Mouse (Mus musculus): ENCODE measurements around the gene Xpnpep3. TPM values are rescaled to one million over a fixed set of nuclear protein-coding genes. Genes with fewer than 3 reads are reported as not detected.
"Not testable (repeated sequence)": the region's sequence is repeated elsewhere in the genome, so short reads cannot be mapped to it uniquely, and the experiment has no call there.

Gene Xpnpep3
- polyA plus RNA-seq, 1 experiment = 6.3 TPM

- H3K36me3 ChIP-seq (ENCODE audit: control insufficient read depth, insufficient read depth) = no peaks in the 10 kb centered on the region
- H3K79me2 ChIP-seq (ENCODE audit: control insufficient read depth, insufficient read depth) = peaks cover 30% of the 10 kb centered on the region
- no peaks in the 10 kb centered on the region for H3K27me3 ChIP-seq (ENCODE audit: control insufficient read depth, insufficient read depth, insufficient read length)
- no peak within 1 kb of the TSS for H3K4me3 ChIP-seq
- no peak within 1 kb of the TSS for H3ac ChIP-seq (ENCODE audit: control insufficient read depth, insufficient read length)
- TF ChIP-seq TCF12 (IDR thresholded peaks at IDR 0.05; ENCODE audit: insufficient read depth, poor library complexity, severe bottlenecking) (no peak), MYOG (IDR thresholded peaks at IDR 0.05; ENCODE audit: control insufficient read depth in 1 of 3, insufficient read depth in 1 of 3, insufficient read length in 2 of 3, low read depth in 2 of 3) (no peak), REST (IDR thresholded peaks at IDR 0.05; ENCODE audit: insufficient read depth, insufficient read length) (no peak), POLR2A (IDR thresholded peaks at IDR 0.05; ENCODE audit: insufficient read length, low read depth) (no peak), SRF (IDR thresholded peaks at IDR 0.05; ENCODE audit: control insufficient read depth, insufficient read length, low read depth) (no peak), POLR2AphosphoS2 (IDR thresholded peaks at IDR 0.05; ENCODE audit: insufficient read length, low read depth) (no peak), MAX (IDR thresholded peaks at IDR 0.05; ENCODE audit: low read depth) (no peak), E2F4 (IDR thresholded peaks at IDR 0.05; ENCODE audit: insufficient read depth) (no peak), TCF3 (IDR thresholded peaks at IDR 0.05; ENCODE audit: insufficient read length, low read depth) (no peak), USF1 (IDR thresholded peaks at IDR 0.05; ENCODE audit: low read depth) (no peak), MYOD1 (IDR thresholded peaks at IDR 0.05; ENCODE audit: control insufficient read depth in 1 of 3, insufficient read length in 2 of 3, low read depth in 2 of 3) (no peak), CEBPB (IDR thresholded peaks at IDR 0.05; ENCODE audit: insufficient read depth, poor library complexity, severe bottlenecking) (no peak)
- H3K4me2 ChIP-seq (ENCODE audit: low read depth) = no peak within 1 kb of the TSS
These were observed 8.3 kb downstream of the Xpnpep3 start, which contains the start of gene Dnajb7 for GRCm38 (mm10) chr15:81408199-81408598. TSS of gene Dnajb7 (minus strand) at chr15:81408299.

GRCm38 (mm10) chr15:81416763-81417310 is 16.9 kb downstream of the Xpnpep3 start:
- H3K27me3 ChIP-seq (ENCODE audit: control insufficient read depth, insufficient read depth, insufficient read length); H3K4me2 ChIP-seq (ENCODE audit: low read depth); H3K79me2 ChIP-seq (ENCODE audit: control insufficient read depth, insufficient read depth); H3ac ChIP-seq (ENCODE audit: control insufficient read depth, insufficient read length); H3K4me3 ChIP-seq: not testable (repeated sequence)
- H3K36me3 ChIP-seq (ENCODE audit: control insufficient read depth, insufficient read depth) = peaks cover 16% of the 10 kb centered on the region

- Histone ChIP-seq H3ac (ENCODE audit: control insufficient read depth, insufficient read length) (no peak overlapping the region), H3K27me3 (ENCODE audit: control insufficient read depth, insufficient read depth, insufficient read length) (no peaks in the 10 kb centered on the region), H3K79me2 (ENCODE audit: control insufficient read depth, insufficient read depth) (no peaks in the 10 kb centered on the region), H3K4me3 (no peak overlapping the region), H3K4me2 (ENCODE audit: low read depth) (no peak overlapping the region), H3K36me3 (ENCODE audit: control insufficient read depth, insufficient read depth) (peaks cover 16% of the 10 kb centered on the region)
- no peak for TF ChIP-seq SRF (IDR thresholded peaks at IDR 0.05; ENCODE audit: control insufficient read depth, insufficient read length, low read depth)
- no peak for TF ChIP-seq CEBPB (IDR thresholded peaks at IDR 0.05; ENCODE audit: insufficient read depth, poor library complexity, severe bottlenecking)
- no peak for TF ChIP-seq E2F4 (IDR thresholded peaks at IDR 0.05; ENCODE audit: insufficient read depth)
- no peak for TF ChIP-seq POLR2A (IDR thresholded peaks at IDR 0.05; ENCODE audit: insufficient read length, low read depth)
- no peak for TF ChIP-seq REST (IDR thresholded peaks at IDR 0.05; ENCODE audit: insufficient read depth, insufficient read length)
- TF ChIP-seq TCF12 (IDR thresholded peaks at IDR 0.05; ENCODE audit: insufficient read depth, poor library complexity, severe bottlenecking) = no peak
- TF ChIP-seq TCF3 (IDR thresholded peaks at IDR 0.05; ENCODE audit: insufficient read length, low read depth) = no peak
- TF ChIP-seq MAX (IDR thresholded peaks at IDR 0.05; ENCODE audit: low read depth) = no peak
- TF ChIP-seq MYOD1 (IDR thresholded peaks at IDR 0.05; ENCODE audit: control insufficient read depth in 1 of 3, insufficient read length in 2 of 3, low read depth in 2 of 3) = no peak
These were observed 18.1 kb downstream of the Xpnpep3 start for GRCm38 (mm10) chr15:81418065-81418464.

- Histone ChIP-seq H3ac (ENCODE audit: control insufficient read depth, insufficient read length) (no peak overlapping the region), H3K4me3 (no peak overlapping the region), H3K36me3 (ENCODE audit: control insufficient read depth, insufficient read depth) (peaks cover 8% of the 10 kb centered on the region), H3K4me2 (ENCODE audit: low read depth) (no peak overlapping the region), H3K79me2 (ENCODE audit: control insufficient read depth, insufficient read depth) (no peaks in the 10 kb centered on the region), H3K27me3 (ENCODE audit: control insufficient read depth, insufficient read depth, insufficient read length) (no peaks in the 10 kb centered on the region)
- TF ChIP-seq TCF12 (IDR thresholded peaks at IDR 0.05; ENCODE audit: insufficient read depth, poor library complexity, severe bottlenecking) (no peak), CEBPB (IDR thresholded peaks at IDR 0.05; ENCODE audit: insufficient read depth, poor library complexity, severe bottlenecking) (no peak), POLR2AphosphoS2 (IDR thresholded peaks at IDR 0.05; ENCODE audit: insufficient read length, low read depth) (no peak), SRF (IDR thresholded peaks at IDR 0.05; ENCODE audit: control insufficient read depth, insufficient read length, low read depth) (no peak), E2F4 (IDR thresholded peaks at IDR 0.05; ENCODE audit: insufficient read depth) (no peak), USF1 (IDR thresholded peaks at IDR 0.05; ENCODE audit: low read depth) (no peak), TCF3 (IDR thresholded peaks at IDR 0.05; ENCODE audit: insufficient read length, low read depth) (no peak), POLR2A (IDR thresholded peaks at IDR 0.05; ENCODE audit: insufficient read length, low read depth) (no peak), MYOG (IDR thresholded peaks at IDR 0.05; ENCODE audit: control insufficient read depth in 1 of 3, insufficient read depth in 1 of 3, insufficient read length in 2 of 3, low read depth in 2 of 3) (no peak), MYOD1 (IDR thresholded peaks at IDR 0.05; ENCODE audit: control insufficient read depth in 1 of 3, insufficient read length in 2 of 3, low read depth in 2 of 3) (no peak), MAX (IDR thresholded peaks at IDR 0.05; ENCODE audit: low read depth) (no peak)
These were observed 21.5 kb downstream of the Xpnpep3 start for GRCm38 (mm10) chr15:81421454-81421853.

GRCm38 (mm10) chr15:81422156-81422681 is 22.3 kb downstream of the Xpnpep3 start:
- TF ChIP-seq MAX (IDR thresholded peaks at IDR 0.05; ENCODE audit: low read depth) (no peak), TCF3 (IDR thresholded peaks at IDR 0.05; ENCODE audit: insufficient read length, low read depth) (no peak), SRF (IDR thresholded peaks at IDR 0.05; ENCODE audit: control insufficient read depth, insufficient read length, low read depth) (no peak), CEBPB (IDR thresholded peaks at IDR 0.05; ENCODE audit: insufficient read depth, poor library complexity, severe bottlenecking) (no peak), POLR2A (IDR thresholded peaks at IDR 0.05; ENCODE audit: insufficient read length, low read depth) (no peak), MYOG (IDR thresholded peaks at IDR 0.05; ENCODE audit: control insufficient read depth in 1 of 3, insufficient read depth in 1 of 3, insufficient read length in 2 of 3, low read depth in 2 of 3) (no peak), USF1 (IDR thresholded peaks at IDR 0.05; ENCODE audit: low read depth) (no peak), REST (IDR thresholded peaks at IDR 0.05; ENCODE audit: insufficient read depth, insufficient read length) (no peak), POLR2AphosphoS2 (IDR thresholded peaks at IDR 0.05; ENCODE audit: insufficient read length, low read depth) (no peak), TCF12 (IDR thresholded peaks at IDR 0.05; ENCODE audit: insufficient read depth, poor library complexity, severe bottlenecking) (no peak), MYOD1 (IDR thresholded peaks at IDR 0.05; ENCODE audit: control insufficient read depth in 1 of 3, insufficient read length in 2 of 3, low read depth in 2 of 3) (no peak), E2F4 (IDR thresholded peaks at IDR 0.05; ENCODE audit: insufficient read depth) (no peak)

More at GRCm38 (mm10) chr15:81422156-81422681, 22.3 kb downstream of the Xpnpep3 start:
- Histone ChIP-seq H3K4me3 (no peak overlapping the region), H3K27me3 (ENCODE audit: control insufficient read depth, insufficient read depth, insufficient read length) (no peaks in the 10 kb centered on the region), H3K4me2 (ENCODE audit: low read depth) (no peak overlapping the region), H3K79me2 (ENCODE audit: control insufficient read depth, insufficient read depth) (no peaks in the 10 kb centered on the region), H3K36me3 (ENCODE audit: control insufficient read depth, insufficient read depth) (peaks cover 12% of the 10 kb centered on the region), H3ac (ENCODE audit: control insufficient read depth, insufficient read length) (no peak overlapping the region)

Measured in myocyte (in vitro differentiated cells).